Mouse (Mus musculus) ES-E14 (cell line): Measurements from ENCODE around the gene Bola1. TPM values are rescaled to one million over a fixed set of nuclear protein-coding genes. Genes with fewer than 3 reads are reported as not detected.
"Not testable (repeated sequence)": the region's sequence is repeated elsewhere in the genome, so short reads cannot be mapped to it uniquely, and the experiment has no call there.

ENCODE experiments used
- DNase-seq: peaks from one replicate; pipeline ENCODE4 v3.0.0-alpha.2; 2013; ENCODE audit warnings: low read depth, low spot score
- H3K27ac ChIP-seq: 2 replicates; pipeline ENCODE4 v1.5.1; 2012; ENCODE audit warnings: low read depth, mild to moderate bottlenecking, low read length, moderate library complexity, mixed read lengths; ENCODE audit not compliant: poor library complexity, insufficient read depth, severe bottlenecking
- H3K36me3 ChIP-seq: 2 replicates; pipeline ENCODE4 v1.6.1; 2012; ENCODE audit warnings: mild to moderate bottlenecking, low read length, moderate library complexity, mixed read lengths; ENCODE audit not compliant: control insufficient read depth, poor library complexity, insufficient read depth, severe bottlenecking
- H3K4me1 ChIP-seq, 2 experiments: fragments of 150-350 bp in 1 of 2; sonication (generic) in 1 of 2; 2 replicates each; pipeline ENCODE4 v1.6.1; 2012; ENCODE audit warnings: low read length in 2 of 2, mild to moderate bottlenecking in 1 of 2, mixed read lengths in 1 of 2; ENCODE audit not compliant: control insufficient read depth in 2 of 2, insufficient read depth in 2 of 2, poor library complexity in 1 of 2
- H3K4me3 ChIP-seq, 2 experiments: fragments of 150-350 bp in 1 of 2; sonication (generic) in 1 of 2; 2 replicates each; pipeline ENCODE4 v1.5.1; 2012; ENCODE audit warnings: low read length in 2 of 2, low read depth in 1 of 2, mild to moderate bottlenecking in 1 of 2, mixed read lengths in 1 of 2; ENCODE audit not compliant: insufficient read depth in 1 of 2, poor library complexity in 1 of 2, severe bottlenecking in 1 of 2
- H3K9ac ChIP-seq: 2 replicates; pipeline ENCODE4 v1.6.1; 2012; ENCODE audit warnings: low read depth, mild to moderate bottlenecking, low read length, mixed read lengths; ENCODE audit not compliant: poor library complexity, insufficient read depth, severe bottlenecking
- H3K9me3 ChIP-seq: fragments of 150-350 bp; sonication (generic); 2 replicates; pipeline ENCODE4 v1.6.1; 2012; ENCODE audit warnings: low read depth, mild to moderate bottlenecking, low read length; ENCODE audit not compliant: control insufficient read depth, insufficient read depth
- CHD2 ChIP-seq: IDR thresholded peaks from 2 replicates; pipeline ENCODE4 v1.6.1; 2014; ENCODE audit warnings: mild to moderate bottlenecking, low read depth, low read length, inconsistent platforms
- HCFC1 ChIP-seq: IDR thresholded peaks from 2 replicates; pipeline ENCODE4 v1.6.1; 2012; ENCODE audit warnings: low read length, inconsistent platforms, borderline replicate concordance; ENCODE audit not compliant: insufficient read depth
- MAFK ChIP-seq: IDR thresholded peaks from 2 replicates; pipeline ENCODE4 v1.6.1; 2014; ENCODE audit warnings: mild to moderate bottlenecking, low read depth, low read length, inconsistent platforms; ENCODE audit not compliant: insufficient read depth
- ZC3H11A ChIP-seq: IDR thresholded peaks from 2 replicates; pipeline ENCODE4 v1.6.1; 2012; ENCODE audit warnings: low read depth, mild to moderate bottlenecking, inconsistent platforms, low read length, borderline replicate concordance
- ZNF384 ChIP-seq: IDR thresholded peaks from 2 replicates; pipeline ENCODE4 v1.6.1; 2012; ENCODE audit warnings: low read depth, low read length, inconsistent platforms
- in situ Hi-C, 2 experiments: fragments of 600-800 bp; cut with MboI; formaldehyde crosslinking; loops; one replicate each; pipeline ENCODE4 v1.15.1; 2025; ENCODE audit warnings: low sequenced_read_pairs in 2 of 2, inconsistent platforms in 1 of 2; ENCODE audit not compliant: unreplicated experiment in 2 of 2
- total RNA-seq: library from RNA; depleted of rRNA; stranded (reverse); fragments of 300-350 nt; gene quantifications from 2 replicates; pipeline ENCODE4 v1.2.3, GENCODE M21; 2012

The Bola1 gene
- total RNA-seq, 1 experiment = 76.4 TPM

- Histone ChIP-seq H3K4me3 (no peak overlapping the region), H3K27ac (no peak overlapping the region), H3K9me3 (no peaks in the 10 kb centered on the region), H3K9ac (no peak overlapping the region), H3K4me1 (peaks cover 0 to 2% of the 10 kb centered on the region in 2 experiments; a peak in 1 of 4 replicates), H3K36me3 (no peaks in the 10 kb centered on the region)
- no peak for DNase-seq
- TF ChIP-seq MAFK = no peak
- no peak for TF ChIP-seq ZNF384
- TF ChIP-seq HCFC1 = no peak
- TF ChIP-seq ZC3H11A = no peak
- TF ChIP-seq CHD2 = no peak
- in situ Hi-C loops = no loop called here
Measured at GRCm38 (mm10) chr3:96207819-96208218, 11.7 kb downstream of the Bola1 start.

- no peak for TF ChIP-seq ZNF384
- TF ChIP-seq MAFK = no peak
- no peak for TF ChIP-seq HCFC1
- TF ChIP-seq ZC3H11A = no peak
- TF ChIP-seq CHD2 = no peak
- Histone ChIP-seq H3K9me3 (no peaks in the 10 kb centered on the region), H3K36me3 (no peaks in the 10 kb centered on the region), H3K4me3 (no peak overlapping the region), H3K9ac (no peak overlapping the region), H3K27ac (no peak overlapping the region), H3K4me1 (peaks cover 0 to 3% of the 10 kb centered on the region in 2 experiments; a peak in 1 of 4 replicates)
- no peak for DNase-seq
- in situ Hi-C loops = no loop called here
Measured at GRCm38 (mm10) chr3:96199731-96200130, 19.8 kb downstream of the Bola1 start.

GRCm38 (mm10) chr3:96198601-96199251, 20.8 kb downstream of the Bola1 start:
- H3K9ac ChIP-seq, in situ Hi-C loops, DNase-seq, H3K27ac ChIP-seq, H3K36me3 ChIP-seq, H3K4me3 ChIP-seq, H3K9me3 ChIP-seq, H3K4me1 ChIP-seq: not testable (repeated sequence)

GRCm38 (mm10) chr3:96198181-96198580, 21.3 kb downstream of the Bola1 start:
- Histone ChIP-seq H3K9me3 (no peaks in the 10 kb centered on the region), H3K4me3 (peak overlapping the region; percentile 42 to 75), H3K36me3 (no peaks in the 10 kb centered on the region), H3K9ac (peak overlapping the region; percentile 71), H3K27ac (no peak overlapping the region; the same call in 1 of the 2 replicates), H3K4me1 (peaks cover 0 to 4% of the 10 kb centered on the region in 2 experiments; a peak in 1 of 4 replicates)
- DNase-seq = no peak
- TF ChIP-seq HCFC1 = no peak
- no peak for TF ChIP-seq MAFK
- no peak for TF ChIP-seq CHD2
- in situ Hi-C loops = no loop called here

- TF ChIP-seq ZNF384 = no peak
- TF ChIP-seq ZC3H11A = no peak
- TF ChIP-seq HCFC1 = peak; percentile 91
- TF ChIP-seq CHD2 = peak; percentile 92
- peak; percentile 62; the same call in 1 of the 2 replicates for TF ChIP-seq MAFK
- peaks cover 0 to 4% of the 10 kb centered on the region in 2 experiments; a peak in 1 of 4 replicates for H3K4me1 ChIP-seq
- in situ Hi-C loops = no loop called here
Measured at GRCm38 (mm10) chr3:96197129-96197749, 22.3 kb downstream of the Bola1 start.

More at GRCm38 (mm10) chr3:96197129-96197749, 22.3 kb downstream of the Bola1 start:
- H3K36me3 ChIP-seq = no peaks in the 10 kb centered on the region
- DNase-seq = peak; percentile 72
- peak overlapping the region; percentile 93 for H3K9ac ChIP-seq
- peak overlapping the region; percentile 75 to 85 for H3K4me3 ChIP-seq
- H3K9me3 ChIP-seq = no peaks in the 10 kb centered on the region
- peak overlapping the region; percentile 70 for H3K27ac ChIP-seq
